Mouse (Mus musculus) B cell, adult 2 months (primary cell): ENCODE data around the gene Rasgef1b.

Experiments
- DNase-seq, 2 experiments: peaks; one replicate each; pipeline ENCODE4 v3.0.0; 2022

The Rasgef1b gene

DNA sequence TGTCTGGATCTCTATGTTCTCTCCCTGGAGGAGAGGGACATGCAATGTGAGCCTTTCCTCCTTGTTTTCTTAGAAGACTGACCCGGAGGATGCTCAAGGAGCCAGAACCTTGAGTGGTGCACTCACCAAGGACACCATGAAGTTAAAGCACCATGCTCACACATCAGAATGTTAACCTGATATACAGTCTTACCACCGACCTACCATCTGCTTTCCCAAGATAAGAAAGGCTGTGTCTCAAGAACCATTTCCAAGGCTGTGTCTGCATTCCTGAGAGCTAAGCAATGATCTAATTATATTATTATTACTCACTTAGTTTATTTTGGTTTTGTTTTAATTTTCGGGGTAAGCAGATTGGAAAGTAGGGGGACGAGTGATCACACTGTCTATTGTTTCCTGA lies 203.2 kb downstream of the Rasgef1b start:
- no peak for DNase-seq

DNA sequence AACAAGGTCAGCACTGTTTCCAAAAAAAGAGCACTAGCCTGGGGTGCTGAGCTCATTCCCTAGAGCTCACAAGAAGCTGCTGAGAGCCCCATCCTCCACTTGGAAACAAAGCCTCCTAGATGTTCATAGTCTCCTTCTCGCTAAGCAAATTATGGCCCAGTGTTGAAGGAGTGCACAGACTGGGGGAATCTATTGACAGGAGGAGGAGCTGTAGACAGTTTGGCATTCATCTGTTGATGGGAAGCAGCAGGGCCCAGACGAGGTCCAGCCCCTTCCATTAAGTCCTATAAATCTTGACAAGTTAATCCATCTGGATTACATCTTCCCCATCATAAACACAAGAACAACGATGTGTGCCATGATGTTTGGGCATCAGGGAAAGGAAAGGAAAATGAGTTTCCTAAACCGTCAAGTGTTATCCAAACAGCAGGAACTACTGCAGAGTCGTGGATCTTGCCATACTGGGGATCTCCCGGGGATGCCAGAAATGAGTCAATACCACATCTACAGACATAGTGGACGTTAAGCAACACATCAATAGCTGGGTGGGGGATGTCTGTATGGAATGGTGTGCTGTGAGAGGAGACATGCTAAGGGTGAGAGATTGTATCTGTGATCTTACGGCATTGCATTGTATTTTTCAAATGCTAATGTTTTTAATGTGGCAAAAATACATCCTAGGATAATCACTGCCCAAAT lies 206.1 kb downstream of the Rasgef1b start:
- no peak for DNase-seq

- no peak for DNase-seq
Observed at GRCm38 (mm10) chr5:99521411-99521810, 207.5 kb downstream of the Rasgef1b start.

DNA sequence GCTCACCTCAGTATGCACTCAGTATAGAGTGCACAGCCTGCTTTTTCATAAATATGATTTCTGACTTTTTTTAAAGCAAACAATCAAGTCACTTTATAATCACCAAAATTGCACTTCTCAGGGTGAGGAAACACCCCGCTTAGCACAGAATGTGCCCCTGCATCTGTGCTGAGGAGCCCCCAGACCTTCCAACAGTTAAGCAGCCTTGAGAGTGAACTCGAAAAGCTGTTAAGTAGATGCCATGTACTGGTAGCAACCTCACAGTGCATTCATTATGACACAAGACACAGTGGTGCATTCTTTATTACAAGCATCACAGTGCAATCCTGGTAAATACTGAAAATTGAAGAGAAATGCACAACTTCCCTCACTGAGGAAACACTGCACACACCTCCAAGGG lies 209.3 kb downstream of the Rasgef1b start:
- DNase-seq, result no peak

GRCm38 (mm10) chr5:99519023-99519422 lies 209.8 kb downstream of the Rasgef1b start:
- no peak for DNase-seq

DNA sequence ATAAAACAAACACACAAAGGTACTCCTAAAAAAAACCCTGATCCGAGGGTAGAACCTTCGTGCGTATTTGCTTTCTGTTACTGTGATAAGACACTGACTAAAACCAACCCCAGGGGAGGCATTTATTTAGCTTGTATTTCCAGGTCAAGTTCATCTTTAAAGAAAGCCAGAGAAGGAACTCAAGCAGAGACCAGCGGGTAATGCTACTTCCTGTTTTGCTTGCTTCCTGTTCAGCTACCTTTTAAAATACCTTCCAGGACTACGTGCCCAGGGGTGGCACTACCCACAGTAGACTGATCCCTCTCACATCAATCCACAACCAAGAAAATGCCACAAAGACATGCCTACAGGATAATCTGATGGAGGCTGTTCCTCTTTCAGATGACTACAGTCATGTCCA lies 212.7 kb downstream of the Rasgef1b start:
- DNase-seq, result peak; percentile 22 to 37

- DNase-seq, result no peak
Observed at GRCm38 (mm10) chr5:99515764-99516163, 213.1 kb downstream of the Rasgef1b start.

GRCm38 (mm10) chr5:99513209-99513880 lies 215.5 kb downstream of the Rasgef1b start:
- DNase-seq, result no peak

DNA sequence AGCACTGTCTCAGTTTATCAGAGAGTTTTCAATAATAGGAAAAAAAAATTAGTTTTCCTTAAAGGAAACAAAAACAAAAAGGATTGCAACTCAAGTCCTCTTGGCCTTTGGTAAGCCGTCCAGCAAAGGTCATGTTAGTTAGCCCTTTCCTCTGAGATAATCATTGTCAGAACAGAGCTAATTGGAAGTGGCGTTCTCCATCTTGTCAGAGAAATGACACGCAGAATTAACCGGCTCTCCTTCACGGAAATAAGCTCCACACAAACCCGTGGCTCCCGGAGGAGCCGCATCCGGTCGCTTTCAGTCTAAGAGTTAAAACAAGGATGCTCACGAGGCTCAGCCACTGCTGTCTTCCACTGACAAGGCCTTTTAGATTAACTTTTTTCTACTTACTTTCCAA lies 217.8 kb downstream of the Rasgef1b start:
- no peak for DNase-seq

- no peak for DNase-seq
Observed at GRCm38 (mm10) chr5:99506109-99506508, 222.8 kb downstream of the Rasgef1b start.

GRCm38 (mm10) chr5:99504349-99504830 lies 224.5 kb downstream of the Rasgef1b start:
- DNase-seq, result peak in 1 of 2 experiments; percentile 19

DNA sequence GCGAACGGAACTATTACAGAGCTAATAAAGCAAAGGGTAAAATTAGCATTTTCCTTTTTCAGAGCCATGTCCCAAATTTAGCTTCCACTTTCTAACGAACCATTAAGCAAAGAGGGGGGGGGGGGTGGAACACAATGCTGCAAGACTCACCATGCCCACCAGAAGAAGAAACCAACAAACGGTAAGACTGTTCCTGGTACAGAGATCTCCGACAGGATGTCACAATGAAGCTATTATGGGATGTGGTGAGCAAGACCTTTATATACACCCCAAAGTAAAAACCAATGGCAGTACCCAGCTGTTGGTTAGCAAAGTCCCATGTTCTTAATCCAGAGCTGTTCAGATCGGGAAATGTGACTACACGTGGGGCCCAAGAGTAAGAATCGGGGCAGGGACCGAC lies 226.2 kb downstream of the Rasgef1b start:
- DNase-seq, result no peak

- no peak for DNase-seq
Observed at GRCm38 (mm10) chr5:99499404-99500089, 229.3 kb downstream of the Rasgef1b start.

GRCm38 (mm10) chr5:99497856-99498255 lies 231.0 kb downstream of the Rasgef1b start:
- DNase-seq, result no peak

DNA sequence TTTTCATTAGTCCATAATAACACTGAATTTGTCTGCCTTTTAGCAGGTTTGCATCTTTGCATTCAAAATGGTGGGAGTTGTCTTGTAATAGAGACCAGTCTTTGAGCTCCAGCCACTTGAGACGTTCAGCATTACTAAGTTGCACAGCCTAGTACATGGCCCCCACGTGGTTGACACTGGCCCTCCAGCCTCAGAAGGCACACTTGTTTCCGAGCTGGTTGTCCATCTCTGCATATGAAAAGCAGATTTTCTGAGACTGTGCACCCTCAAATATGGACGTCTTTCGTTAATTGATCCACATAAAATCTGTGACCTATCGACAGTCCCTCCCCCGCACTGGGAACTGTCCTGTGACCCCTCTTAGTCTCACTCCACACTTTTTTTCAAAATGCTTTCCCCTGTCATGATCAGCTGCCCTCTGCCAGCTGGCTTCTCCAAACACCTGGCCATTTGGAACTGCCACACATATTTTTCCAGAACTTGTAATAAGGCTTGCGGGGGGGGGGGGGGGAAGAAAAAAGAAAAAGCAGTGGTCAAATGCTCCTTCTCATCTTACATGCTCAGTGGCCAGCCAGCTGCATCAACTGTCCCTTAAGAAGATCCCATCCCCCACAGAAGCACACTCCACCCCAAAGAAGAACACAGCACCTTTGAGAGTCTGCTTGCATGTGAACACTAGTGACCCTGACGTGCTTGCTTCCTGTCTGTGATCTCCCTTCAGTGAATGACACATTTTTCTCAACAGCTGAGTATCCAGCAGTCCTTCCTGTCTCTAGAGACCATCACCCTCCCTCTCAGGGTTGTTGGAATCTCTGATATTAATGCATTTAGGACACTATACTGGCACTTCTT lies 231.7 kb downstream of the Rasgef1b start:
- DNase-seq, result no peak

- DNase-seq, result no peak
Observed at GRCm38 (mm10) chr5:99496157-99496453, 232.8 kb downstream of the Rasgef1b start.

- peak; percentile 49 to 50 for DNase-seq
Observed at GRCm38 (mm10) chr5:99495354-99496156, 233.3 kb downstream of the Rasgef1b start.

DNA sequence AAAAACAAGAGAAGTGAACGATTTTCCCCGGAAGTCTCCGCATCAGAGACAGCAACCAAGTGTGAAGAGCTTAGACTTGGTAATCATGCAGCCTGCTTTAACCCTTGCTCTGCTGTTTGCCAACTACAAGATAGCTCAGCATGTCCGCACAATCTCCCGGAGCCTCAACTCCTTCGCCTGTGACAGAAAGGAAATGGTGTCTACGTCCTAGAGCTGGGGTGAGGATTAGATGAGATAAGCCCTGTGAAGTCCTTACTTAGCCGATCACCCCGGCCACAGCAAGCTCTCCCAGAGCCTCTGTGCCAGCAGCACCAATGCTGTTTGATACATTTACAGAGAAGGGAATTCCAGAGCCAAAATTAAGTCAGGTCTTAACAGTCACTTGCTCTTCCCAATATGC lies 235.0 kb downstream of the Rasgef1b start:
- DNase-seq, result no peak

- DNase-seq, result no peak
Observed at GRCm38 (mm10) chr5:99493017-99493416, 235.8 kb downstream of the Rasgef1b start.

DNA sequence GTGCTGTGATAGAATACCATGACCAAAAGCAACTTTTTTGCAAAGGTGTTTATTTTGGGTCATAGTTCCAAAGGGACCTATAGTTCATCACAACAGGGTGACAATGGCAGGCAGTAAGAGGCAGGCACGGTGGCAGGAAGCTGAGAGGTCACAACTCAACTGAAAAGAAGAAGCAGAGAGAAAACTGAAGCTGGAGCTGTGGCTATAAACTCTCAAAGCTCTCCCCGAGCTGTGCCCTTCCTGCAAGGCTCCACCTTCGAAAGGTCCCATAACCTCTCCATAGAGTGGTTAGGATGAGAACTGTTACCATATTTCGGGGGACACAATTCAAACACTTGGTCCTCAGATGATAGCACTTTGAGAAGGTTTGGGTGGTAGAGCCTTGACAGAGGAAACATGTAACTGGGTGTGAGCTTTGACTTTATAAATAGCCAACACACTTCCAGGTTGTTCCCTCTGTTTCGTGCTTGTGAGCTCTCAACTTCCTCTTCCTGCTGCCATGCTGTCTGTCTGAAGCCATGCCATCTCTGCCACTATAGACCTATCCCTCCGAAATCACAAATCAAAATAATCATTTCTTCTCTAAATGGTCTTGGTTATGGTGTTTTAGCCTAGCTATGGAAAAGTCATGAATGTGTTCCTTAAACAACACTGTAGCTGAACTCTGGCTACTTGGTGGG lies 240.2 kb downstream of the Rasgef1b start:
- DNase-seq, result peak in 1 of 2 experiments; percentile 10

DNA sequence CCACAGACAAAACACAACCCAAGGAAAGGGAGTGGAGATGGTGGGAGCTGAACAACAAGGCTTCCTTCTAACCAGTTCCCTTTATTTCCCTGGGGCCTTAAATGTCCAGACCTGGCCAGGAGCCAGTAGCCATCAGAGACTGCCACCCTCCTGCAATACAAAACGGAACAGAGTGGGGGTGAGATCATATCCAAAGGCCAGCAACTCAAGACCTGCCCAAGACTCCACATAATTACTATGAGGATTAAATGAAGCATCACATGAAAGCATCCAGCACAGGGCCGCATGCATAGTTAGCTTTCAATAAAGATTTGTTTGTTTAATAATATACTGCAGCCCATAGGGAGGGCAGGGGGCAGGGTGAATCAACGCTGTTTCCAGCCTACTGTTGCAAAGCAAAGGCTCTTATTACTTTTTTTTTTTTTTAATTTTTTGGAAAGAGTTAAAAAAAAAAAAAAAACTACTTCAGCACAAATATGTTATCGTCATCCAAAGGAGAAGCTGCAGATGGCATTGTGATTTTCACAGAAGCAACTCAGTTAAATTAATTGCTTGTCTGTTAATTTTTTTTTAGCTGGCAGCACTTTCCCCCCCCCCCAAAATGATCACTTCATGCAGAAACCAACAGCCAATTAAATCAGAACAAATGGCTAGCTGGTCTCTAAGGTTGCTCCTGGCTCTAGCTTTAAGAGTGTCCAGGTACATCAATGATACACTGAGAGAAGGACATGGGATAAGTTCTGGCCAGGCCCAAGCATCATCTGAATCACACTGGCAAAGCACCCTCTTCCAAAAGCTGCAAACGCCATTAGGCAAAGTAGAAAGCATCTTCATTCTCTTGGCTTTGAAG lies 241.6 kb downstream of the Rasgef1b start:
- no peak for DNase-seq
